Mouse (Mus musculus): ENCODE results near the gene U2af1.
"Not testable (repeated sequence)": the region's sequence is repeated elsewhere in the genome, so short reads cannot be mapped to it uniquely, and the experiment has no call there.

The U2af1 gene

DNA sequence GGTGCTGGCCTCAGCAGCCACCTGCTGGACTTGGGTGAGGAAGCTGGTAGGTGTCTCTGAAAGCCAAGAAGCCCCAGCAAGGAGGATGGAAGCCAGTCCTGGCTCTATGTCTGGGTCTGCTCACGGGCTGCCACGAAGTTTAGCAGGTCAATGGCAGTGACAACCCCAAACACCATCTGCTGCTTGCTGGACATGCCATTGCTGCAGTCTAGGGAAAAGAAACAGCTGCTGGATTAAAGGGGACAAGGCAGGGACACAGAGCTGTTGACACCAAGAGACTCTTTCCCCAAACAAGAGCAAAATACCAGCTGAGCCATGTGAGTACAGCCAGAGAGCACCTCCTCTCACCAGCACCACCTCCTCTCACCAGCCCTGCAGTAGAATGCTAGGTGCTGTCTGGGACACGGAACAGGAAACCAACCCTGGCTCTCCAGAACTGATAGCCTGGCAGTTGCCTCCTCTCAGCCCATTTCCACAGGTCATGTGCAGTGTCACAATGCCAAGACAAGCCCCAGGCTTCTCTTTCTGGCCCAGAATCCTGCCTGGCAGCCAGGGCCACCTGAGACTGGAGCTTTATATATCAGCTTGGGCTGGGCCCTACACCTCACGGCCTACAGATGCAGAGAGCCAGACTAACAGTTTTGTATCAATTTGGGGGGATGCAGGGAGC lies 45.5 kb downstream of the U2af1 start:
- no peak for DNase-seq (ENCODE audit: low read depth)

DNA sequence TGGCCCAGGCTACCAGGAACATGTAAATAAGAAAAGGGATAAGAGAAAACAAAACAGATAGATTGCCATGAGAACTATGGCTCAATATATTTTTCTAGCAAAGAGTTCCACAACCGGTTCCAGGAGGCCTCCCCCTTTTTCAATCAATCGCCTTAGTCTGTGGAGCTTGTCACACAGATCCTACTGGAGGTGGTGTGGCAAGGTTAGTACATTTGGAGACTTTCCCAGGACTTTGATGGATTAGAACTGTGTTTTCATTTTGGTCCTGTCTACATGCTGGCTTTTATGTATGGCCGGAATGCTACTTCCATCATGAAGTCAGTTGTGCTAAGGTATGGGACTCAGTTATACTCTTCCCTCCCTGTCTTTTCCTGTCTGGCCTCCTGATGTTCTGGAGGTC lies 48.8 kb downstream of the U2af1 start:
- DNase-seq (ENCODE audit: low read depth): no peak

DNA sequence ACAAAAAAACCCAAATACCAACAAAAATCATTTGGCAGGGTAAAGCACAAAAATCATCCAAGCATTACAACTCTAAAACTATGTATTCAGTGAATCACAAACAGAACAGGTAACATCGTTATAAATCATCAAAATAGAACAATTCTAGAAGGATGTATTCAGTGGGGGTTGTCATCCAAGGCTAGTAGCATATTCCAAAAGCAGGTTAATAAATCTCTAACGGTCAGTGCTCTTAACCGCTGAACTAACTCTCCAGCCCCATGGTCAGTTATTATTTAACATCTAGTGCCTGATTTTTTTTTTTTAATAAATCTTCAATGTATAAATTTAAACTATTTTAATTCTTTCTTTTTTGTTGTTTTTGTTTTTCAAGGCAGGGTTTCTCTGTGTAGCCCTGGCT lies 49.5 kb downstream of the U2af1 start:
- not testable (repeated sequence) for DNase-seq (ENCODE audit: low read depth)

DNA sequence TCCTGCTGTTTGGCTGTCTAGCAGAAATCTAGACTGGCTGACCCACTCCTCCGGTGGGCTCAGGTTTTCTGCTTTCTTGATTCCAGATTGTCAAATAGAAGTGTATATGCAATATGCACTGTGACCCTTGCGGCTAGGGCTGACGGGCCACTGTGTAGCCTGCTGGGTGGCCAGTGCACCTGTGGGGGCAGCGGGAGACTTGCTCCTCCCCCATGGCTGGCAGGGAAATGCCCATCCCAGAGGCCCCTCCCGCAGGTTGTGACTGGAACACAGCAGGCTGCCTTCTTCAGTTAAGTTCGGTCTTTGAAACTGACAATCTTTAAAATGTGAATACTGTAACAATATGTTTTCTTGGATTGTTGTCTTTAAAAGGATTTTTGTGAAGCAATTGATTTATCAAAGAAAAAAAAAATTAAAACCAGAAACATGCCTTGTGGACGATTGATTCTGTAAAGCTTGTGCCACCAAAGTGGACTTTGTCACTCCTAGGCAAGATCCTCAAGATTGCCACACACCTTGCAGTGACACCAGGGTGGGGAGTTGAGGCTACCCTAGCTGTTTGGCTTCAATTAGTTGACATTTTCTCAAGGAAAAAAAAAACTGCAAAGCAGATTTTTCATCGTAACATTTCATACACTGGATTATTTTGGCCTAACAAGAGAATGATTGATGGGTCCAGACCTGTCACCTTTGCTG lies 51.3 kb downstream of the U2af1 start:
- DNase-seq (ENCODE audit: low read depth): no peak

DNA sequence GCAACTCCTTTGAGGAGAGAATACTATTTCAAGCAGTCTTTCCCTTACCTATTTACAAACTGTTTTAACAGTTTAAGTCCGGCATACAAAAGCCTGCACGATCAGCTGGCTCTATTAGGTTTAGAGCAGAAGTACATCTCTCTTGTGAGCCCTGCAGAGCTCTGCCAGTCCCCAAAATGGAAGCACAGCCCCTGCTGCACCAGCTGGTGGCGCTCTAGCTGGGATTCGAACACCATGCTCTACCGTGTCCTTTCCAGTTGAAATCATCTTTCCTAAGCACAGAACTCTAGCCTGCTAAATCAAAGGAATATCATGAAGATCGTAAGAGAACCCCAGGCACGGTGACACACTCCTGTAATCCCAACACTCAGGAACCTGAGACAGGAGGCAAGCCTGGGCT lies 52.3 kb downstream of the U2af1 start:
- no peak for DNase-seq (ENCODE audit: low read depth)

DNA sequence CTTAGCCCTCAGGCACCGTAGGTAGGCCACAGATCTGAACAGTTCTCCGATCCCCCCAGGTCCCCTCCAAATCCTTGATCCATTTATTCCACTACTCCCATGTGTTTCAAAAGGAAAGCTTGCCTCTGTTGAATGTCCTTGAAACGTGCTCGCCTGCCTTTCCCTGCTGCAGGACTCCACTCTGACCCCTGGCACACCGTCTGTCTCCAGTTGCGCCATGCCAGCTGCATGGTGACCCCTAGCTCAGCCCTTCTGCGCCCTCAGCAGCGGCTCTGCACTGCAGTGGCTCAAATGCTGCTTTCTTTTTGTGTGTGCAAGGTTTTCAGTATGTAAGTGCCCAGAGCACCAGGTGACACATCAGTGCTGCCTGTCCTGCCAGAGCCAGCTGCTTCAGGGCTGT lies 60.1 kb downstream of the U2af1 start:
- no peak for DNase-seq (ENCODE audit: low read depth)

DNA sequence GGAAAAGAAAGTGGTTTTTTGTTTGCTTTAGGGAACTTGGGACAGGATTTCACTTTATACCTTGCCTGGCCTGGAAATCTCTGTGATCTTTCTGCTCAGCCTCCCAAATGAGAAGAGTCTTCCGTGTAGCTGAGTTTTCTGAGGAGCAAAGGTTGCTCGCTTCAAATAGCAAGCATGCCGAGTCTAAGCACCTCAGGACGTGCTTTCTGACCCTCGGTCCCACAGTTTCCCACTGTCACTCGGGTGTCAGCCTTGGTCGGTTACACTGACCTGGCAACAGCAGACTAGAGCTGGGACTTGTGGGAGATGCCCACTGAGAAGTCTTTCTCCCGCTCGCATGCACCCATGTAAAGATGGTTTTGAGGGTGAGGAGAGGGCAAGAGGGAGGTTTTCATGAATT lies 60.7 kb downstream of the U2af1 start:
- no peak for DNase-seq (ENCODE audit: low read depth)
